Mouse (Mus musculus): Measurements from ENCODE around the gene Tapt1. TPM values are rescaled to one million over a fixed set of nuclear protein-coding genes. Genes with fewer than 3 reads are reported as not detected.

The Tapt1 gene
- polyA plus RNA-seq, 1 experiment from 2014 or later: 33.5 TPM

- no peaks in the 10 kb centered on the region for H3K27me3 ChIP-seq
- H3K36me3 ChIP-seq: no peaks in the 10 kb centered on the region
- no peak for ATAC-seq (ENCODE audit: insufficient number of reproducible peaks, low FRiP score, low TSS enrichment, low read depth)
- no peaks in the 10 kb centered on the region for H3K9me3 ChIP-seq (replicated peaks)
- no peak overlapping the region for H3K4me3 ChIP-seq (replicated peaks)
- no peaks in the 10 kb centered on the region for H3K4me1 ChIP-seq
- no peak overlapping the region for H3K4me2 ChIP-seq (replicated peaks)
- no peak overlapping the region for H3K9ac ChIP-seq
- H3K27ac ChIP-seq (replicated peaks): no peak overlapping the region
- 75% methylated on average over 4 of the region's 4 CpGs for WGBS
These were observed 26.0 kb upstream of the Tapt1 start for GRCm38 (mm10) chr5:44252395-44252794.

- 77% methylated on average over 5 of the region's 5 CpGs for WGBS
- no peak overlapping the region for H3K4me2 ChIP-seq (replicated peaks)
- no peak for ATAC-seq (ENCODE audit: insufficient number of reproducible peaks, low FRiP score, low TSS enrichment, low read depth)
- H3K4me3 ChIP-seq (replicated peaks): no peak overlapping the region
- H3K27ac ChIP-seq (replicated peaks): no peak overlapping the region
- H3K9me3 ChIP-seq (replicated peaks): no peaks in the 10 kb centered on the region
- H3K27me3 ChIP-seq: no peaks in the 10 kb centered on the region
- H3K36me3 ChIP-seq: no peaks in the 10 kb centered on the region
- H3K9ac ChIP-seq: no peak overlapping the region
- H3K4me1 ChIP-seq: no peaks in the 10 kb centered on the region
These were observed 24.0 kb upstream of the Tapt1 start for GRCm38 (mm10) chr5:44250211-44250955.

- no peaks in the 10 kb centered on the region for H3K36me3 ChIP-seq
- 0 out of 2 replicates have a peak, but pooled peaks cover under 1% of the 10 kb centered on the region for H3K4me1 ChIP-seq
- no peak overlapping the region for H3K4me3 ChIP-seq (replicated peaks)
- no peak for ATAC-seq (ENCODE audit: insufficient number of reproducible peaks, low FRiP score, low TSS enrichment, low read depth)
- WGBS: 59% methylated on average over 6 of the region's 6 CpGs
- no peaks in the 10 kb centered on the region for H3K27me3 ChIP-seq
- no peaks in the 10 kb centered on the region for H3K9me3 ChIP-seq (replicated peaks)
- no peak overlapping the region for H3K27ac ChIP-seq (replicated peaks)
- no peak overlapping the region for H3K9ac ChIP-seq
- H3K4me2 ChIP-seq (replicated peaks): no peak overlapping the region
These were observed 22.9 kb upstream of the Tapt1 start for GRCm38 (mm10) chr5:44249363-44249762.

GRCm38 (mm10) chr5:44246493-44247217 is 20.2 kb upstream of the Tapt1 start:
- no peak overlapping the region for H3K27ac ChIP-seq (replicated peaks)
- H3K9me3 ChIP-seq (replicated peaks): no peaks in the 10 kb centered on the region
- H3K36me3 ChIP-seq: no peaks in the 10 kb centered on the region
- WGBS: 30% methylated on average over 11 of the region's 11 CpGs
- H3K9ac ChIP-seq: no peak overlapping the region
- no peaks in the 10 kb centered on the region for H3K27me3 ChIP-seq
- no peak overlapping the region for H3K4me2 ChIP-seq (replicated peaks)
- no peak overlapping the region for H3K4me3 ChIP-seq (replicated peaks)
- no peak for ATAC-seq (ENCODE audit: insufficient number of reproducible peaks, low FRiP score, low TSS enrichment, low read depth)
- 0 out of 2 replicates have a peak, but pooled peaks cover 3% of the 10 kb centered on the region for H3K4me1 ChIP-seq

GRCm38 (mm10) chr5:44244894-44245423 is 18.5 kb upstream of the Tapt1 start:
- no peak overlapping the region for H3K4me2 ChIP-seq (replicated peaks)
- no peak for ATAC-seq (ENCODE audit: insufficient number of reproducible peaks, low FRiP score, low TSS enrichment, low read depth)
- WGBS: 69% methylated on average over 7 of the region's 7 CpGs

GRCm38 (mm10) chr5:44242828-44243227 is 16.4 kb upstream of the Tapt1 start:
- Histone ChIP-seq H3K9me3 (replicated peaks) (no peaks in the 10 kb centered on the region), H3K27ac (replicated peaks) (no peak overlapping the region), H3K27me3 (no peaks in the 10 kb centered on the region), H3K4me1 (0 out of 2 replicates have a peak, but pooled peaks cover 3% of the 10 kb centered on the region), H3K4me3 (replicated peaks) (no peak overlapping the region), H3K4me2 (replicated peaks) (no peak overlapping the region), H3K36me3 (no peaks in the 10 kb centered on the region), H3K9ac (no peak overlapping the region)
- WGBS: 63% methylated on average over 4 of the region's 4 CpGs
- no peak for ATAC-seq (ENCODE audit: insufficient number of reproducible peaks, low FRiP score, low TSS enrichment, low read depth)

More at GRCm38 (mm10) chr5:44244894-44245423, 18.5 kb upstream of the Tapt1 start:
- H3K36me3 ChIP-seq: no peaks in the 10 kb centered on the region
- no peak overlapping the region for H3K4me3 ChIP-seq (replicated peaks)
- no peaks in the 10 kb centered on the region for H3K27me3 ChIP-seq
- 0 out of 2 replicates have a peak, but pooled peaks cover 3% of the 10 kb centered on the region for H3K4me1 ChIP-seq
- H3K9ac ChIP-seq: no peak overlapping the region
- H3K27ac ChIP-seq (replicated peaks): no peak overlapping the region
- no peaks in the 10 kb centered on the region for H3K9me3 ChIP-seq (replicated peaks)

- Histone ChIP-seq H3K9ac (no peak overlapping the region), H3K9me3 (replicated peaks) (no peaks in the 10 kb centered on the region), H3K27ac (replicated peaks) (no peak overlapping the region), H3K4me2 (replicated peaks) (no peak overlapping the region), H3K4me3 (replicated peaks) (no peak overlapping the region), H3K27me3 (no peaks in the 10 kb centered on the region), H3K4me1 (0 out of 2 replicates have a peak, but pooled peaks cover 3% of the 10 kb centered on the region), H3K36me3 (no peaks in the 10 kb centered on the region)
- 97% methylated on average over 1 of the region's 1 CpGs for WGBS
- no peak for ATAC-seq (ENCODE audit: insufficient number of reproducible peaks, low FRiP score, low TSS enrichment, low read depth)
These were observed 15.3 kb upstream of the Tapt1 start for GRCm38 (mm10) chr5:44241726-44242125.

- Histone ChIP-seq H3K4me1 (0 out of 2 replicates have a peak, but pooled peaks cover 3% of the 10 kb centered on the region), H3K27me3 (no peaks in the 10 kb centered on the region), H3K9me3 (replicated peaks) (no peaks in the 10 kb centered on the region), H3K36me3 (no peaks in the 10 kb centered on the region), H3K4me2 (replicated peaks) (no peak overlapping the region), H3K9ac (no peak overlapping the region), H3K27ac (replicated peaks) (no peak overlapping the region), H3K4me3 (replicated peaks) (no peak overlapping the region)
- WGBS: 55% methylated on average over 7 of the region's 7 CpGs
- no peak for ATAC-seq (ENCODE audit: insufficient number of reproducible peaks, low FRiP score, low TSS enrichment, low read depth)
These were observed 13.0 kb upstream of the Tapt1 start for GRCm38 (mm10) chr5:44239187-44240136.

GRCm38 (mm10) chr5:44238201-44238600 is 11.8 kb upstream of the Tapt1 start:
- H3K4me3 ChIP-seq (replicated peaks): no peak overlapping the region
- no peak overlapping the region for H3K9ac ChIP-seq
- no peak overlapping the region for H3K27ac ChIP-seq (replicated peaks)
- ATAC-seq (ENCODE audit: insufficient number of reproducible peaks, low FRiP score, low TSS enrichment, low read depth): no peak
- no peaks in the 10 kb centered on the region for H3K36me3 ChIP-seq
- WGBS: 89% methylated on average over 7 of the region's 7 CpGs
- H3K4me1 ChIP-seq: no peaks in the 10 kb centered on the region
- H3K4me2 ChIP-seq (replicated peaks): no peak overlapping the region
- no peaks in the 10 kb centered on the region for H3K27me3 ChIP-seq
- no peaks in the 10 kb centered on the region for H3K9me3 ChIP-seq (replicated peaks)

- no peak overlapping the region for H3K4me3 ChIP-seq (replicated peaks)
- H3K27me3 ChIP-seq: no peaks in the 10 kb centered on the region
- ATAC-seq (ENCODE audit: insufficient number of reproducible peaks, low FRiP score, low TSS enrichment, low read depth): no peak
- H3K9me3 ChIP-seq (replicated peaks): no peaks in the 10 kb centered on the region
- H3K4me2 ChIP-seq (replicated peaks): no peak overlapping the region
- H3K27ac ChIP-seq (replicated peaks): no peak overlapping the region
- no peaks in the 10 kb centered on the region for H3K36me3 ChIP-seq
- no peak overlapping the region for H3K9ac ChIP-seq
- 80% methylated on average over 7 of the region's 7 CpGs for WGBS
- no peaks in the 10 kb centered on the region for H3K4me1 ChIP-seq
These were observed 8.2 kb upstream of the Tapt1 start for GRCm38 (mm10) chr5:44234606-44235005.
